Mouse (Mus musculus) limb, embryonic 11.5 days (tissue): ENCODE measurements around the gene Gm12830. TPM values are rescaled to one million over a fixed set of nuclear protein-coding genes. Genes with fewer than 3 reads are reported as not detected.

ENCODE experiments used
- ATAC-seq: fragments of 200-750 bp; cut with Nextera tagmentation; 2 replicates; pipeline ENCODE4 v1.8.0; 2017; ENCODE audit warnings: low read depth; ENCODE audit not compliant: insufficient number of reproducible peaks, low FRiP score, low TSS enrichment
- DNase-seq: peaks from one replicate; pipeline ENCODE4 v3.0.0-alpha.2; 2015; ENCODE audit warnings: low spot score
- H3K27ac ChIP-seq: fragments of 300-500 bp; sonication (generic); replicated peaks from 2 replicates; pipeline ENCODE4 v1.5.1; 2014; ENCODE audit warnings: low read depth, mild to moderate bottlenecking, low read length
- H3K27me3 ChIP-seq: fragments of 300-500 bp; sonication (generic); 2 replicates; pipeline ENCODE4 v1.6.1; 2014; ENCODE audit warnings: mild to moderate bottlenecking, low read length, mixed read lengths; ENCODE audit not compliant: control insufficient read depth, insufficient read depth
- H3K36me3 ChIP-seq: fragments of 300-500 bp; sonication (generic); 2 replicates; pipeline ENCODE4 v1.6.1; 2014; ENCODE audit warnings: mild to moderate bottlenecking, low read length, moderate library complexity, mixed read lengths; ENCODE audit not compliant: control insufficient read depth, insufficient read depth
- H3K4me1 ChIP-seq: fragments of 300-500 bp; sonication (generic); 2 replicates; pipeline ENCODE4 v1.6.1; 2014; ENCODE audit warnings: low read length, mixed read lengths; ENCODE audit not compliant: control insufficient read depth, insufficient read depth
- H3K4me2 ChIP-seq: fragments of 300-500 bp; sonication (generic); 2 replicates; pipeline ENCODE4 v1.6.1; 2014; ENCODE audit warnings: low read depth, mild to moderate bottlenecking, moderate library complexity; ENCODE audit not compliant: severe bottlenecking
- H3K4me3 ChIP-seq: fragments of 300-500 bp; sonication (generic); 2 replicates; pipeline ENCODE4 v1.5.1; 2014; ENCODE audit warnings: low read depth, low read length
- H3K9ac ChIP-seq: fragments of 300-500 bp; sonication (generic); 2 replicates; pipeline ENCODE4 v1.6.1; 2014; ENCODE audit warnings: mild to moderate bottlenecking, low read length
- H3K9me3 ChIP-seq: fragments of 300-500 bp; sonication (generic); 2 replicates; pipeline ENCODE4 v1.6.1; 2016; ENCODE audit warnings: low read length; ENCODE audit not compliant: control insufficient read depth
- WGBS: fragments of 180-500 bp; shearing (Covaris S2); extraction: QIAGEN DNeasy Blood & Tissue Kit; methylation state at CpG from one replicate; pipeline ENCODE4 v1.1.7; 2014; 5-methylcytosine and 5-hydroxymethylcytosine counted together
- polyA plus RNA-seq: library from polyadenylated mRNA; unstranded; fragments of >200 nt; fragmentation: Nextera tagmentation; extraction: Ambion mirVana; gene quantifications from 2 replicates; pipeline ENCODE4 v1.2.1, GENCODE M21; 2014

Gm12830 gene
- polyA plus RNA-seq, 1 experiment from 2014 or later: not detected

GRCm38 (mm10) chr4:114863166-114863565 lies 41.6 kb downstream of the Gm12830 start:
- no peak for ATAC-seq

GRCm38 (mm10) chr4:114869765-114870490 lies 48.4 kb downstream of the Gm12830 start:
- Histone ChIP-seq H3K9me3 (no peaks in the 10 kb centered on the region), H3K36me3 (no peaks in the 10 kb centered on the region), H3K4me2 (no peak overlapping the region), H3K4me3 (no peak overlapping the region), H3K27me3 (no peaks in the 10 kb centered on the region; the same call in 1 of the 2 replicates), H3K27ac (no peak overlapping the region), H3K4me1 (no peaks in the 10 kb centered on the region), H3K9ac (no peak overlapping the region)
- ATAC-seq (no peak), DNase-seq (no peak)
- WGBS: 65% methylated on average over 11 of the region's 11 CpGs

More at GRCm38 (mm10) chr4:114863166-114863565, 41.6 kb downstream of the Gm12830 start:
- Histone ChIP-seq H3K9me3 (no peaks in the 10 kb centered on the region), H3K4me1 (no peaks in the 10 kb centered on the region), H3K27ac (no peak overlapping the region), H3K36me3 (no peaks in the 10 kb centered on the region), H3K4me2 (no peak overlapping the region), H3K27me3 (0 out of 2 replicates have a peak, but pooled peaks cover 4% of the 10 kb centered on the region), H3K9ac (no peak overlapping the region), H3K4me3 (no peak overlapping the region)
- 75% methylated on average over 5 of the region's 5 CpGs for WGBS
- no peak for DNase-seq

GRCm38 (mm10) chr4:114876441-114876972 lies 55.0 kb downstream of the Gm12830 start:
- H3K27me3 ChIP-seq: no peaks in the 10 kb centered on the region; the same call in 1 of the 2 replicates
- no peak for DNase-seq
- 21% methylated on average over 8 of the region's 8 CpGs for WGBS
- H3K27ac ChIP-seq: no peak overlapping the region
- no peak overlapping the region for H3K4me2 ChIP-seq
- H3K9ac ChIP-seq: no peak overlapping the region
- ATAC-seq: peak; percentile 35; the same call in 1 of the 2 replicates
- H3K9me3 ChIP-seq: no peaks in the 10 kb centered on the region
- peaks cover 5% of the 10 kb centered on the region for H3K4me1 ChIP-seq
- no peaks in the 10 kb centered on the region for H3K36me3 ChIP-seq
- H3K4me3 ChIP-seq: no peak overlapping the region

GRCm38 (mm10) chr4:114882232-114882631 lies 60.7 kb downstream of the Gm12830 start:
- DNase-seq: no peak
- Histone ChIP-seq H3K36me3 (no peaks in the 10 kb centered on the region), H3K4me2 (no peak overlapping the region), H3K4me3 (no peak overlapping the region), H3K4me1 (no peaks in the 10 kb centered on the region), H3K9me3 (no peaks in the 10 kb centered on the region), H3K9ac (no peak overlapping the region), H3K27ac (no peak overlapping the region), H3K27me3 (no peaks in the 10 kb centered on the region; the same call in 1 of the 2 replicates)
- 90% methylated on average over 1 of the region's 1 CpGs for WGBS
- ATAC-seq: no peak

GRCm38 (mm10) chr4:114897853-114898252 lies 76.3 kb downstream of the Gm12830 start:
- DNase-seq: peak; percentile 38
- Histone ChIP-seq H3K36me3 (no peaks in the 10 kb centered on the region), H3K27me3 (peaks cover 63% of the 10 kb centered on the region), H3K9ac (no peak overlapping the region), H3K4me1 (no peaks in the 10 kb centered on the region), H3K4me2 (no peak overlapping the region), H3K4me3 (no peak overlapping the region), H3K27ac (no peak overlapping the region), H3K9me3 (no peaks in the 10 kb centered on the region)
- 10% methylated on average over 4 of the region's 4 CpGs for WGBS
- ATAC-seq: no peak

- H3K4me1 ChIP-seq: no peaks in the 10 kb centered on the region
Observed at GRCm38 (mm10) chr4:114899885-114900284, 78.4 kb downstream of the Gm12830 start.

GRCm38 (mm10) chr4:114900866-114901642 lies 79.5 kb downstream of the Gm12830 start:
- no peak overlapping the region; the same call in 1 of the 2 replicates for H3K4me2 ChIP-seq
- ATAC-seq: no peak
- no peaks in the 10 kb centered on the region for H3K36me3 ChIP-seq
- 2% methylated on average over 33 of the region's 33 CpGs for WGBS
- H3K27me3 ChIP-seq: peaks cover 87% of the 10 kb centered on the region
- no peak overlapping the region for H3K27ac ChIP-seq
- peak; percentile 61 for DNase-seq
- no peaks in the 10 kb centered on the region for H3K9me3 ChIP-seq
- no peak overlapping the region for H3K9ac ChIP-seq
- no peak overlapping the region for H3K4me3 ChIP-seq
- no peaks in the 10 kb centered on the region for H3K4me1 ChIP-seq

More at GRCm38 (mm10) chr4:114899885-114900284, 78.4 kb downstream of the Gm12830 start:
- Histone ChIP-seq H3K9me3 (no peaks in the 10 kb centered on the region), H3K9ac (no peak overlapping the region), H3K4me2 (no peak overlapping the region), H3K4me3 (no peak overlapping the region), H3K27ac (no peak overlapping the region), H3K27me3 (peaks cover 79% of the 10 kb centered on the region), H3K36me3 (no peaks in the 10 kb centered on the region)
- no peak for DNase-seq
- no peak for ATAC-seq
- WGBS: 1% methylated on average over 3 of the region's 3 CpGs

- WGBS: under 1% methylated on average over 42 of the region's 42 CpGs
Observed at GRCm38 (mm10) chr4:114901643-114902351, 80.3 kb downstream of the Gm12830 start.

More at GRCm38 (mm10) chr4:114901643-114902351, 80.3 kb downstream of the Gm12830 start:
- Histone ChIP-seq H3K4me1 (no peaks in the 10 kb centered on the region), H3K27me3 (peaks cover 94% of the 10 kb centered on the region), H3K4me3 (peak overlapping the region; percentile 5; the same call in 1 of the 2 replicates), H3K27ac (no peak overlapping the region), H3K9me3 (no peaks in the 10 kb centered on the region), H3K4me2 (peak overlapping the region; percentile 20; the same call in 1 of the 2 replicates), H3K9ac (no peak overlapping the region), H3K36me3 (no peaks in the 10 kb centered on the region)
- DNase-seq: peak; percentile 72
- peak; percentile 71 for ATAC-seq
